Mouse (Mus musculus): Measurements from ENCODE around the gene Ppp6r3. TPM values are rescaled to one million over a fixed set of nuclear protein-coding genes. Genes with fewer than 3 reads are reported as not detected.

The Ppp6r3 gene
- polyA plus RNA-seq, 1 experiment = 171 TPM

DNA sequence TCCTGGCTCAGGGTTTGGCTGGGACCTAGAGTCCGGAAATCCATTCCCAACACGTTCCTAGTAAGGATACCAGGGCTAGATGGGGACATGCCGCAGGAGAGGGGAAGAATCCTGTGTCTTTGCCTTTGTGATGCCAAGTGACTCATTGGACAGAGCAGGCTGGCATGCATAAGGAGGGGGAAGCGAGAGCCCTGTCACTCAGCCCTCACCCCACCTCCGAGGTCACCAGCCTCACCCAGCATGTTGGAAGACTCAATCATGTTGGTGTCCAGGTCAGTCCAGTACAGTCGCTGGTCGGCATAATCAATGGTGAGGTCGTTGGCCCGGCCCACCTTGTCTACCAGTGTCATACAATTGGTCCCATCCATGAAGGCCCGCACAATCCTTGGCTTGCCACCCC lies 38.4 kb upstream of the Ppp6r3 start:
- Histone ChIP-seq H3K27me3 (ENCODE audit: control insufficient read depth, insufficient read depth, low read length, poor library complexity, severe bottlenecking) (no peaks in the 10 kb centered on the region), H3K9ac (ENCODE audit: low read depth, poor library complexity, severe bottlenecking) (no peak overlapping the region), H3K27ac (ENCODE audit: insufficient read depth, low read length) (no peak overlapping the region), H3K36me3 (ENCODE audit: control insufficient read depth, insufficient read depth, low read length, poor library complexity, severe bottlenecking) (no peaks in the 10 kb centered on the region), H3K4me3 (ENCODE audit: low read depth, low read length) (no peak overlapping the region), H3K9me3 (replicated peaks; ENCODE audit: control insufficient read depth, insufficient read depth, low read length, poor library complexity, severe bottlenecking) (no peaks in the 10 kb centered on the region), H3K4me1 (ENCODE audit: control insufficient read depth, insufficient read depth, low read length) (no peaks in the 10 kb centered on the region)
- TF ChIP-seq CTCF (IDR thresholded peaks at IDR 0.05; ENCODE audit: low read depth, low read length) (no peak), EP300 (IDR thresholded peaks at IDR 0.05; ENCODE audit: insufficient read depth, low read depth, low read length) (no peak), POLR2A (IDR thresholded peaks at IDR 0.05; ENCODE audit: insufficient read depth, low read length) (no peak)

DNA sequence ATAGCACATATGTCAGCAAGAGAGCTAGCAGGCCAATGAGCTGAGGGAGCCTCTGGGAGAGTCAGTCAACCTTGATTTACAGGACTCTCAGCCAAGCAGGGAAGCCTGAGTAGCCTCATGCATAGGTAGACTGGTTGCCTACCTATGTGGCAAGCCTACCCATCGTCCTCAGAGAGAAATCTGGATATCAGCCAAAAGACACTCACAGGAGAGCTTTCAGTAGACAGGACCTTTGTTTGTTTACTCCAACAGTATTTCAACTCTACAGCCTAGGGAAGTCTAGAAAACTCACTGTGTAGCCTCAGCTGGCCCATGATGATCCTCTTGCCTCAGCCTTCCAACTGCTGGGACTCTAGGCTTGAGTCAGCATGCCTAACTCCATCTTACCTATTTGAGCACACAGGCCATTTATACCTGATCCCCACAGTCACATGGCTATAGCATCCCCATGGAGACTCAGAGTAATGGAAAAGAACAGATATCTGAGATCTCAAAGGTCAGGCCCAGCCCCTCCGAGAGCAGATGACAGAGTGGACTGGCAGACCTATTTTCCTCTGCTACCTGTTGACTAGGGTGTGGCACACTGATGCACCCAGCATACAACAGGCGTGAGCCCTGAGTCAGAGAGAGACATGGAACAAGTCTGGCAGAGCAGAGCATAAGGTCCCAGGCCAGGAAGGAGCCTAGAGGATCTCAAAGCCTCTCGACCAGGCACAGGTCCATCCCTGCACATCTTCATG lies 37.2 kb upstream of the Ppp6r3 start:
- Histone ChIP-seq H3K27ac (ENCODE audit: insufficient read depth, low read length) (no peak overlapping the region), H3K4me3 (ENCODE audit: low read depth, low read length) (no peak overlapping the region), H3K9me3 (replicated peaks; ENCODE audit: control insufficient read depth, insufficient read depth, low read length, poor library complexity, severe bottlenecking) (no peaks in the 10 kb centered on the region), H3K9ac (ENCODE audit: low read depth, poor library complexity, severe bottlenecking) (no peak overlapping the region), H3K4me1 (ENCODE audit: control insufficient read depth, insufficient read depth, low read length) (no peaks in the 10 kb centered on the region), H3K36me3 (ENCODE audit: control insufficient read depth, insufficient read depth, low read length, poor library complexity, severe bottlenecking) (no peaks in the 10 kb centered on the region), H3K27me3 (ENCODE audit: control insufficient read depth, insufficient read depth, low read length, poor library complexity, severe bottlenecking) (no peaks in the 10 kb centered on the region)
- TF ChIP-seq CTCF (IDR thresholded peaks at IDR 0.05; ENCODE audit: low read depth, low read length) (no peak), EP300 (IDR thresholded peaks at IDR 0.05; ENCODE audit: insufficient read depth, low read depth, low read length) (no peak), POLR2A (IDR thresholded peaks at IDR 0.05; ENCODE audit: insufficient read depth, low read length) (no peak)

GRCm38 (mm10) chr19:3611730-3612129 lies 36.2 kb upstream of the Ppp6r3 start:
- Histone ChIP-seq H3K4me3 (ENCODE audit: low read depth, low read length) (no peak overlapping the region), H3K4me1 (ENCODE audit: control insufficient read depth, insufficient read depth, low read length) (no peaks in the 10 kb centered on the region), H3K27ac (ENCODE audit: insufficient read depth, low read length) (no peak overlapping the region), H3K27me3 (ENCODE audit: control insufficient read depth, insufficient read depth, low read length, poor library complexity, severe bottlenecking) (no peaks in the 10 kb centered on the region), H3K36me3 (ENCODE audit: control insufficient read depth, insufficient read depth, low read length, poor library complexity, severe bottlenecking) (no peaks in the 10 kb centered on the region), H3K9me3 (replicated peaks; ENCODE audit: control insufficient read depth, insufficient read depth, low read length, poor library complexity, severe bottlenecking) (no peaks in the 10 kb centered on the region), H3K9ac (ENCODE audit: low read depth, poor library complexity, severe bottlenecking) (no peak overlapping the region)
- TF ChIP-seq EP300 (IDR thresholded peaks at IDR 0.05; ENCODE audit: insufficient read depth, low read depth, low read length) = no peak
- TF ChIP-seq CTCF (IDR thresholded peaks at IDR 0.05; ENCODE audit: low read depth, low read length) = no peak
- TF ChIP-seq POLR2A (IDR thresholded peaks at IDR 0.05; ENCODE audit: insufficient read depth, low read length) = no peak

DNA sequence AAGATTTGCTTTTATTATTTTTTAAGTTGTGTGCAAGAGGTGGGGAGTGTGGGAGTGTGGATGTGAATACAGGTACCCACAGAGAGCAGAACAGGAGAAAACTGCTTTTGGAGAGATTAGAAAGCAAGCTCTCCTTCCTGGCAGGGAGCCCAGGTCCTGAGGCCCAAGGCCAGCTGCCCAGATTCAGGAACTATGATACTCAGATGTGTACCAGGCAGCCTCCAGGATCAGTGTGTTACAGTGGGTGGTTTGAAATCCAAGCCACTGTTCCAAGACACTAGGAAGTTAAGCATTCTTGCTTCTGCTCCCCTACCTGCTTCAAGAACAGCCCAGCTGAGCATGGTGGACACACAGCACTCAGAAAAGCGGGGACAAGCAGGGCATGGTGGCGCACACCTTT lies 35.3 kb upstream of the Ppp6r3 start:
- Histone ChIP-seq H3K27ac (ENCODE audit: insufficient read depth, low read length) (no peak overlapping the region), H3K4me1 (ENCODE audit: control insufficient read depth, insufficient read depth, low read length) (no peaks in the 10 kb centered on the region), H3K9ac (ENCODE audit: low read depth, poor library complexity, severe bottlenecking) (no peak overlapping the region), H3K27me3 (ENCODE audit: control insufficient read depth, insufficient read depth, low read length, poor library complexity, severe bottlenecking) (no peaks in the 10 kb centered on the region), H3K36me3 (ENCODE audit: control insufficient read depth, insufficient read depth, low read length, poor library complexity, severe bottlenecking) (no peaks in the 10 kb centered on the region), H3K4me3 (ENCODE audit: low read depth, low read length) (no peak overlapping the region), H3K9me3 (replicated peaks; ENCODE audit: control insufficient read depth, insufficient read depth, low read length, poor library complexity, severe bottlenecking) (no peaks in the 10 kb centered on the region)
- TF ChIP-seq EP300 (IDR thresholded peaks at IDR 0.05; ENCODE audit: insufficient read depth, low read depth, low read length) (no peak), CTCF (IDR thresholded peaks at IDR 0.05; ENCODE audit: low read depth, low read length) (no peak), POLR2A (IDR thresholded peaks at IDR 0.05; ENCODE audit: insufficient read depth, low read length) (no peak)

- H3K27me3 ChIP-seq (ENCODE audit: control insufficient read depth, insufficient read depth, low read length, poor library complexity, severe bottlenecking) = no peaks in the 10 kb centered on the region
- no peak overlapping the region for H3K9ac ChIP-seq (ENCODE audit: low read depth, poor library complexity, severe bottlenecking)
- TF ChIP-seq POLR2A (IDR thresholded peaks at IDR 0.05; ENCODE audit: insufficient read depth, low read length) (no peak), EP300 (IDR thresholded peaks at IDR 0.05; ENCODE audit: insufficient read depth, low read depth, low read length) (no peak), CTCF (IDR thresholded peaks at IDR 0.05; ENCODE audit: low read depth, low read length) (no peak)
Observed at GRCm38 (mm10) chr19:3609826-3610225, 34.3 kb upstream of the Ppp6r3 start.

DNA sequence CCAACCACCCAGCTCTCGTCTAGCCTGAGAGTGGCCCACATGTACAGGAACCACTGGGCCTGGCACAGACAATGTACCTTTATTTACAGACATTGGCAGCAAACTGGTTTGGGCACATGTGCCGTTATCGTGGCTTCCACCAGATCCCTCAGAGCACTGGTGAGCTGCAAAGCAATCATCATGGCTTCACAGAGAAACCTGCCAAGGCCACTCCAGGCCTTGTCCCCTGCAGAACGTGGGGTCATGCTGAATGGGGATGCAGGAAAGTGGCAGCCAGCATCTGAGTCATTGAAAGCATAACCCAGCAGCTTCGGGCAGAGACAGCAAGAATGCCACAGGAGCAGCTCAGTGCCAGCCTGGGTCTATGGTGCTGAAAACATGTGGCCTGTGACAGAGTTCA lies 18.8 kb upstream of the Ppp6r3 start:
- no peaks in the 10 kb centered on the region for H3K9me3 ChIP-seq (replicated peaks; ENCODE audit: control insufficient read depth, insufficient read depth, low read length, poor library complexity, severe bottlenecking)
- no peaks in the 10 kb centered on the region for H3K27me3 ChIP-seq (ENCODE audit: control insufficient read depth, insufficient read depth, low read length, poor library complexity, severe bottlenecking)
- H3K36me3 ChIP-seq (ENCODE audit: control insufficient read depth, insufficient read depth, low read length, poor library complexity, severe bottlenecking) = 0 out of 2 replicates have a peak, but pooled peaks cover 3% of the 10 kb centered on the region
- no peak overlapping the region for H3K4me3 ChIP-seq (ENCODE audit: low read depth, low read length)
- TF ChIP-seq EP300 (IDR thresholded peaks at IDR 0.05; ENCODE audit: insufficient read depth, low read depth, low read length) (no peak), POLR2A (IDR thresholded peaks at IDR 0.05; ENCODE audit: insufficient read depth, low read length) (no peak), CTCF (IDR thresholded peaks at IDR 0.05; ENCODE audit: low read depth, low read length) (no peak)
- no peaks in the 10 kb centered on the region for H3K4me1 ChIP-seq (ENCODE audit: control insufficient read depth, insufficient read depth, low read length)
- H3K9ac ChIP-seq (ENCODE audit: low read depth, poor library complexity, severe bottlenecking) = no peak overlapping the region
- H3K27ac ChIP-seq (ENCODE audit: insufficient read depth, low read length) = no peak overlapping the region

More at GRCm38 (mm10) chr19:3609826-3610225, 34.3 kb upstream of the Ppp6r3 start:
- no peaks in the 10 kb centered on the region for H3K9me3 ChIP-seq (replicated peaks; ENCODE audit: control insufficient read depth, insufficient read depth, low read length, poor library complexity, severe bottlenecking)
- no peaks in the 10 kb centered on the region for H3K36me3 ChIP-seq (ENCODE audit: control insufficient read depth, insufficient read depth, low read length, poor library complexity, severe bottlenecking)
- no peaks in the 10 kb centered on the region for H3K4me1 ChIP-seq (ENCODE audit: control insufficient read depth, insufficient read depth, low read length)
- no peak overlapping the region for H3K27ac ChIP-seq (ENCODE audit: insufficient read depth, low read length)
- H3K4me3 ChIP-seq (ENCODE audit: low read depth, low read length) = no peak overlapping the region

Measured in ES-Bruce4 (cell line).